Mouse (Mus musculus) kidney, embryonic 15.5 days (tissue): ENCODE measurements around the gene Mroh7. TPM values are rescaled to one million over a fixed set of nuclear protein-coding genes. Genes with fewer than 3 reads are reported as not detected.

Experiments
- polyA plus RNA-seq: library from polyadenylated mRNA; unstranded; fragments of >200 nt; fragmentation: Nextera tagmentation; extraction: Ambion mirVana; gene quantifications from 2 replicates; pipeline ENCODE4 v1.2.1, GENCODE M21; 2015

Gene Mroh7
- polyA plus RNA-seq, 1 experiment from 2014 or later = 0.52 TPM

Other genes starting within 250 kb of the Mroh7 start
- 7.9 and 8.9 TPM in 2 replicates for gene Bsnd, start 238.6 kb downstream of the Mroh7 start, polyA plus RNA-seq
- gene Dhcr24, start 169.9 kb downstream of the Mroh7 start, polyA plus RNA-seq = 4.6 and 4.8 TPM in 2 replicates
- gene Lexm, start 113.7 kb downstream of the Mroh7 start, polyA plus RNA-seq = not detected in 2 replicates
- gene Ttc22, start 108.5 kb downstream of the Mroh7 start, polyA plus RNA-seq = 5.8 and 6.0 TPM in 2 replicates
- gene Pars2, start 79.9 kb downstream of the Mroh7 start, polyA plus RNA-seq = 13.4 and 14.8 TPM in 2 replicates
- gene Ttc4, start 52.0 kb downstream of the Mroh7 start, polyA plus RNA-seq = 98.1 and 104 TPM in 2 replicates
- 5.3 and 5.7 TPM in 2 replicates for gene Fam151a, start 3.0 kb upstream of the Mroh7 start, polyA plus RNA-seq
- 2.7 and 3.7 TPM in 2 replicates for gene Acot11, start 74.1 kb upstream of the Mroh7 start, polyA plus RNA-seq
- gene Ssbp3, start 179.8 kb upstream of the Mroh7 start, polyA plus RNA-seq = 99.4 and 108 TPM in 2 replicates